Mouse (Mus musculus): ENCODE measurements at regions not wholly inside any gene's neighbourhood (a gene's known extent, or its start where the extent isn't known, plus 50 kb on each side); places are given as distances from the start of the nearest gene placed in this dataset.
A peak's percentile ranks its signal among the peaks of the same experiment; 100 is the strongest.

- no peak for DNase-seq
- intact Hi-C loops (cut with DNase I), result no loop called here
Observed at GRCm38 (mm10) chr15:96521125-96521455, 60.4 kb upstream of the Scaf11 start.

GRCm38 (mm10) chr15:96520412-96521124 lies 59.9 kb upstream of the Scaf11 start:
- DNase-seq, result peak; percentile 36
- intact Hi-C loops (cut with DNase I), result no loop called here

GRCm38 (mm10) chr15:96518156-96518555 lies 57.5 kb upstream of the Scaf11 start:
- no peak for DNase-seq
- intact Hi-C loops (cut with DNase I), result no loop called here

- DNase-seq, result no peak
- intact Hi-C loops (cut with DNase I), result no loop called here
Observed at GRCm38 (mm10) chr15:96515620-96516019, 55.0 kb upstream of the Scaf11 start.

- DNase-seq, result no peak
- intact Hi-C loops (cut with DNase I), result no loop called here
Observed at GRCm38 (mm10) chr15:96512636-96513035, 52.0 kb upstream of the Scaf11 start.

All from left cerebral cortex, postnatal 4 days (tissue).